Mouse (Mus musculus) brain, embryonic 14.5 days (tissue): ENCODE data around the gene Cyp2c50. TPM values are rescaled to one million over a fixed set of nuclear protein-coding genes. Genes with fewer than 3 reads are reported as not detected.
"Not testable (repeated sequence)": the region's sequence is repeated elsewhere in the genome, so short reads cannot be mapped to it uniquely, and the experiment has no call there.

Source experiments
- DNase-seq: peaks from one replicate; pipeline ENCODE4 v3.0.0-alpha.2; 2011; ENCODE audit warnings: low read depth
- CTCF ChIP-seq: fragments of 200-500 bp; IDR thresholded peaks from 2 replicates; pipeline ENCODE4 v1.5.1; 2012; ENCODE audit warnings: inconsistent platforms, mild to moderate bottlenecking, moderate library complexity, borderline replicate concordance; ENCODE audit not compliant: insufficient read depth, insufficient read length; ENCODE audit errors: extremely low read depth
- POLR2A ChIP-seq: fragments of 200-500 bp; IDR thresholded peaks from 2 replicates; pipeline ENCODE4 v1.6.1; 2012; ENCODE audit warnings: mild to moderate bottlenecking, inconsistent platforms, borderline replicate concordance; ENCODE audit not compliant: poor library complexity, insufficient read depth, insufficient read length, severe bottlenecking; ENCODE audit errors: extremely low read depth
- polyA plus RNA-seq: library from polyadenylated mRNA; depleted of rRNA; stranded (reverse); fragments of >200 nt; gene quantifications from 2 replicates; pipeline ENCODE4 v1.2.3, GENCODE M21; 2012; rRNA removed

The Cyp2c50 gene
- polyA plus RNA-seq, result not detected in 2 replicates

GRCm38 (mm10) chr19:40089421-40089820, at the start of gene Cyp2c50:
Cyp2c50 (plus strand) TSS chr19:40089688.
- not testable (repeated sequence) for DNase-seq

- no peak for TF ChIP-seq CTCF
- TF ChIP-seq POLR2A, result no peak
- no peak for DNase-seq
Observed at GRCm38 (mm10) chr19:40073701-40074100, 15.8 kb upstream of the Cyp2c50 start, which contains the start of gene Cyp2c54. Cyp2c54 (minus strand) TSS chr19:40073827.

- no peak for DNase-seq
- TF ChIP-seq CTCF, result no peak
- TF ChIP-seq POLR2A, result no peak
Observed at GRCm38 (mm10) chr19:40088381-40088780, 1.1 kb upstream of the Cyp2c50 start.

DNA sequence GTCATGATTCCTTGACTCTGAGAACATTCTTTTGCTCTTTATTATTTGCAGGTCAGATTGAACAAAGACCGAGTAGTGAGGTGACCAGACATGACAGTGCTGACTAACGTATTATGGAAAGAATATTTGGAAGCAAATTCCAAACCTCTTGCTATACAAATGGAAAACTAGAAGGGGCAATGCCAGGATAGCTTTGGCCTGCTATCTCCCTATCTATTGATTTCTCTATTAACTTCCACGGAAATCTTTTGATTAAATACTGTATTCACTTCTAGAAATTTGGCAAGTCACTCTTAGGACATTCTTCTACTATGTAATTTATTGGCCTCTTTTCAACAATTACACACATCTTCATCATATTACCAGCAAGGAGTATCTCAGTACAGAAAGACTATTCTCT, 1.6 kb downstream of the Cyp2c50 start:
- DNase-seq, result no peak
- TF ChIP-seq CTCF, result no peak
- TF ChIP-seq POLR2A, result no peak

DNA sequence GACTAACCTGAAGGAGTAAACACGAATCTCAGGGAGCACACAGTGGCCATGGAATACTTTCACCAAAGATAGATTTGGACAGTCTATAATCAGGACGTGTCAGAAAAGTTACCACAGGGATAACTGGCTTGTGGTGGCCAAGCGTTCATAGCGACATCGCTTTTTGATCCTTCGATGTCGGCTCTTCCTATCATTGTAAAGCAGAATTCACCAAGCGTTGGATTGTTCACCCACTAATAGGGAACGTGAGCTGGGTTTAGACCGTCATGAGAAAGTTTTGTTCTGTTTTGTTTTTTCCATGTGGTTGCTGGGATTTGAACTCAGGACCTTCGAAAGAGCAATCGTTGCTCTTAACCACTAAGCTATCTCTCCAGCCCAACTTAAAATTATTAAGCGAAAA, 30.1 kb downstream of the Cyp2c50 start:
- not testable (repeated sequence) for DNase-seq

DNA sequence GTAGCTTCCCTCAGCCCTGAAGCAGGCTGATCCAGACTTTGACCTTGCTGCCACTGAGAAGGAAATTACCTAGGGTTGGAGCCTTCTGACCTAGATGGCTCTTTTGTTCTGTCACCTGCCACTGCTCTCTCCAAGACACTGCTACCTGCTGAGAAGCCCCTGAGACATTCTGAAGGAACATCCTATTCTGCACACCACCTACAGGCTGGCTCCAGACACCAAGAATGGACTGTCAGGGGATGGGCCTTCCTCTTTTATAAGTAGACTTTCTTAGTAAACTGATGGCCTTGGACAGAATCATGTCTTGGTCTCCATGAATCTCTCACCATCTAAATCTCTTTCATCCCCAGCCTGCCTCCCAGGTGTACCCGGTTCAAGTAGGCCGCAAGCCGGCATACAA, 35.7 kb downstream of the Cyp2c50 start:
- not testable (repeated sequence) for DNase-seq

- not testable (repeated sequence) for DNase-seq
Observed at GRCm38 (mm10) chr19:40126996-40127395, 37.5 kb downstream of the Cyp2c50 start.

Other genes starting within 250 kb of the Cyp2c50 start
- not detected in 2 replicates for gene Cyp2c69, start 202.9 kb upstream of the Cyp2c50 start, polyA plus RNA-seq
- gene Cyp2c37, start 97.3 kb upstream of the Cyp2c50 start, polyA plus RNA-seq, result not detected in 2 replicates
- gene Cyp2c54, start 15.9 kb upstream of the Cyp2c50 start, polyA plus RNA-seq, result not detected in 2 replicates
- gene Cyp2c70, start 97.6 kb downstream of the Cyp2c50 start, polyA plus RNA-seq, result not detected in 2 replicates
- 14.9 and 15.1 TPM in 2 replicates for gene Pdlim1, start 182.2 kb downstream of the Cyp2c50 start, polyA plus RNA-seq